Mouse (Mus musculus): ENCODE results near the gene Cdc34b. TPM values are rescaled to one million over a fixed set of nuclear protein-coding genes. Genes with fewer than 3 reads are reported as not detected.

Cdc34b gene
- polyA plus RNA-seq, 1 experiment from 2014 or later = not detected

GRCm38 (mm10) chr11:94727306-94727705 lies 14.3 kb upstream of the Cdc34b start:
- ATAC-seq (replicated peaks; ENCODE audit: low FRiP score) = no peak
- 87% methylated on average over 3 of the region's 3 CpGs for WGBS
- H3K4me2 ChIP-seq (ENCODE audit: low read depth, low read length, severe bottlenecking) = no peak overlapping the region

GRCm38 (mm10) chr11:94728545-94728944 lies 13.0 kb upstream of the Cdc34b start:
- Histone ChIP-seq H3K4me2 (ENCODE audit: low read depth, low read length, severe bottlenecking) (no peak overlapping the region), H3K4me1 (replicated peaks; ENCODE audit: control insufficient read depth, insufficient read depth, low read length) (no peaks in the 10 kb centered on the region), H3K36me3 (ENCODE audit: control insufficient read depth, insufficient read depth, low read length) (no peaks in the 10 kb centered on the region), H3K9ac (ENCODE audit: low read length) (no peak overlapping the region), H3K4me3 (ENCODE audit: low read depth, low read length) (no peak overlapping the region), H3K27me3 (ENCODE audit: control insufficient read depth, insufficient read depth, low read length) (no peaks in the 10 kb centered on the region), H3K9me3 (ENCODE audit: control insufficient read depth, low read length) (no peaks in the 10 kb centered on the region), H3K27ac (ENCODE audit: low read depth, low read length) (no peak overlapping the region)
- ATAC-seq (replicated peaks; ENCODE audit: low FRiP score) = no peak
- no peak for DNase-seq (ENCODE audit: low spot score)
- WGBS = 83% methylated on average over 3 of the region's 3 CpGs

More at GRCm38 (mm10) chr11:94727306-94727705, 14.3 kb upstream of the Cdc34b start:
- Histone ChIP-seq H3K9me3 (ENCODE audit: control insufficient read depth, low read length) (no peaks in the 10 kb centered on the region), H3K4me1 (replicated peaks; ENCODE audit: control insufficient read depth, insufficient read depth, low read length) (no peaks in the 10 kb centered on the region), H3K9ac (ENCODE audit: low read length) (no peak overlapping the region), H3K27ac (ENCODE audit: low read depth, low read length) (no peak overlapping the region), H3K27me3 (ENCODE audit: control insufficient read depth, insufficient read depth, low read length) (no peaks in the 10 kb centered on the region), H3K36me3 (ENCODE audit: control insufficient read depth, insufficient read depth, low read length) (no peaks in the 10 kb centered on the region), H3K4me3 (ENCODE audit: low read depth, low read length) (no peak overlapping the region)
- no peak for DNase-seq (ENCODE audit: low spot score)

GRCm38 (mm10) chr11:94729565-94729964 lies 12.0 kb upstream of the Cdc34b start:
- Histone ChIP-seq H3K4me2 (ENCODE audit: low read depth, low read length, severe bottlenecking) (no peak overlapping the region), H3K27me3 (ENCODE audit: control insufficient read depth, insufficient read depth, low read length) (no peaks in the 10 kb centered on the region), H3K27ac (ENCODE audit: low read depth, low read length) (no peak overlapping the region), H3K9me3 (ENCODE audit: control insufficient read depth, low read length) (no peaks in the 10 kb centered on the region), H3K4me1 (replicated peaks; ENCODE audit: control insufficient read depth, insufficient read depth, low read length) (no peaks in the 10 kb centered on the region), H3K9ac (ENCODE audit: low read length) (no peak overlapping the region), H3K4me3 (ENCODE audit: low read depth, low read length) (no peak overlapping the region), H3K36me3 (ENCODE audit: control insufficient read depth, insufficient read depth, low read length) (no peaks in the 10 kb centered on the region)
- no peak for DNase-seq (ENCODE audit: low spot score)
- WGBS = 33% methylated on average over 4 of the region's 4 CpGs
- ATAC-seq (replicated peaks; ENCODE audit: low FRiP score) = no peak

GRCm38 (mm10) chr11:94730261-94730660 lies 11.3 kb upstream of the Cdc34b start:
- no peak overlapping the region for H3K4me3 ChIP-seq (ENCODE audit: low read depth, low read length)
- no peak overlapping the region for H3K9ac ChIP-seq (ENCODE audit: low read length)
- WGBS = 34% methylated on average over 5 of the region's 5 CpGs
- peak; percentile 68 for DNase-seq (ENCODE audit: low spot score)
- H3K9me3 ChIP-seq (ENCODE audit: control insufficient read depth, low read length) = no peaks in the 10 kb centered on the region
- H3K4me2 ChIP-seq (ENCODE audit: low read depth, low read length, severe bottlenecking) = no peak overlapping the region
- H3K27ac ChIP-seq (ENCODE audit: low read depth, low read length) = no peak overlapping the region
- H3K36me3 ChIP-seq (ENCODE audit: control insufficient read depth, insufficient read depth, low read length) = no peaks in the 10 kb centered on the region
- ATAC-seq (replicated peaks; ENCODE audit: low FRiP score) = no peak
- H3K27me3 ChIP-seq (ENCODE audit: control insufficient read depth, insufficient read depth, low read length) = no peaks in the 10 kb centered on the region
- no peaks in the 10 kb centered on the region for H3K4me1 ChIP-seq (replicated peaks; ENCODE audit: control insufficient read depth, insufficient read depth, low read length)

- Histone ChIP-seq H3K36me3 (ENCODE audit: control insufficient read depth, insufficient read depth, low read length) (no peaks in the 10 kb centered on the region), H3K4me3 (ENCODE audit: low read depth, low read length) (no peak overlapping the region), H3K4me2 (ENCODE audit: low read depth, low read length, severe bottlenecking) (no peak overlapping the region), H3K27ac (ENCODE audit: low read depth, low read length) (no peak overlapping the region), H3K27me3 (ENCODE audit: control insufficient read depth, insufficient read depth, low read length) (no peaks in the 10 kb centered on the region), H3K4me1 (replicated peaks; ENCODE audit: control insufficient read depth, insufficient read depth, low read length) (no peaks in the 10 kb centered on the region), H3K9ac (ENCODE audit: low read length) (no peak overlapping the region), H3K9me3 (ENCODE audit: control insufficient read depth, low read length) (no peaks in the 10 kb centered on the region)
- WGBS = 89% methylated on average over 12 of the region's 12 CpGs
- DNase-seq (ENCODE audit: low spot score) (no peak), ATAC-seq (replicated peaks; ENCODE audit: low FRiP score) (no peak)
These were observed 10.4 kb upstream of the Cdc34b start for GRCm38 (mm10) chr11:94731229-94731628.

GRCm38 (mm10) chr11:94732773-94733172 lies 8.8 kb upstream of the Cdc34b start:
- H3K36me3 ChIP-seq (ENCODE audit: control insufficient read depth, insufficient read depth, low read length) = no peaks in the 10 kb centered on the region
- no peak overlapping the region for H3K9ac ChIP-seq (ENCODE audit: low read length)
- no peak overlapping the region for H3K4me3 ChIP-seq (ENCODE audit: low read depth, low read length)
- H3K27me3 ChIP-seq (ENCODE audit: control insufficient read depth, insufficient read depth, low read length) = no peaks in the 10 kb centered on the region
- WGBS = 58% methylated on average over 8 of the region's 8 CpGs
- ATAC-seq (replicated peaks; ENCODE audit: low FRiP score) (no peak), DNase-seq (ENCODE audit: low spot score) (no peak)
- no peaks in the 10 kb centered on the region for H3K4me1 ChIP-seq (replicated peaks; ENCODE audit: control insufficient read depth, insufficient read depth, low read length)
- H3K4me2 ChIP-seq (ENCODE audit: low read depth, low read length, severe bottlenecking) = no peak overlapping the region
- H3K9me3 ChIP-seq (ENCODE audit: control insufficient read depth, low read length) = no peaks in the 10 kb centered on the region
- H3K27ac ChIP-seq (ENCODE audit: low read depth, low read length) = no peak overlapping the region

- no peaks in the 10 kb centered on the region for H3K27me3 ChIP-seq (ENCODE audit: control insufficient read depth, insufficient read depth, low read length)
- ATAC-seq (replicated peaks; ENCODE audit: low FRiP score) = no peak
- no peak for DNase-seq (ENCODE audit: low spot score)
These were observed 5.8 kb upstream of the Cdc34b start for GRCm38 (mm10) chr11:94735746-94736145.

GRCm38 (mm10) chr11:94752946-94753713 lies 11.5 kb downstream of the Cdc34b start:
- DNase-seq (ENCODE audit: low spot score) (no peak), ATAC-seq (replicated peaks; ENCODE audit: low FRiP score) (no peak)
- 66% methylated on average over 2 of the region's 2 CpGs for WGBS
- Histone ChIP-seq H3K27me3 (ENCODE audit: control insufficient read depth, insufficient read depth, low read length) (no peaks in the 10 kb centered on the region), H3K4me1 (replicated peaks; ENCODE audit: control insufficient read depth, insufficient read depth, low read length) (no peaks in the 10 kb centered on the region), H3K9me3 (ENCODE audit: control insufficient read depth, low read length) (no peaks in the 10 kb centered on the region), H3K4me2 (ENCODE audit: low read depth, low read length, severe bottlenecking) (no peak overlapping the region), H3K4me3 (ENCODE audit: low read depth, low read length) (no peak overlapping the region), H3K27ac (ENCODE audit: low read depth, low read length) (no peak overlapping the region), H3K36me3 (ENCODE audit: control insufficient read depth, insufficient read depth, low read length) (no peaks in the 10 kb centered on the region), H3K9ac (ENCODE audit: low read length) (no peak overlapping the region)

More at GRCm38 (mm10) chr11:94735746-94736145, 5.8 kb upstream of the Cdc34b start:
- 76% methylated on average over 2 of the region's 2 CpGs for WGBS
- no peaks in the 10 kb centered on the region for H3K4me1 ChIP-seq (replicated peaks; ENCODE audit: control insufficient read depth, insufficient read depth, low read length)
- H3K4me2 ChIP-seq (ENCODE audit: low read depth, low read length, severe bottlenecking) = no peak overlapping the region
- no peak overlapping the region for H3K9ac ChIP-seq (ENCODE audit: low read length)
- H3K27ac ChIP-seq (ENCODE audit: low read depth, low read length) = no peak overlapping the region
- H3K4me3 ChIP-seq (ENCODE audit: low read depth, low read length) = no peak overlapping the region
- no peaks in the 10 kb centered on the region for H3K36me3 ChIP-seq (ENCODE audit: control insufficient read depth, insufficient read depth, low read length)
- no peaks in the 10 kb centered on the region for H3K9me3 ChIP-seq (ENCODE audit: control insufficient read depth, low read length)

GRCm38 (mm10) chr11:94759916-94760315 lies 18.3 kb downstream of the Cdc34b start:
- no peak for ATAC-seq (replicated peaks; ENCODE audit: low FRiP score)
- no peak overlapping the region for H3K9ac ChIP-seq (ENCODE audit: low read length)
- H3K4me3 ChIP-seq (ENCODE audit: low read depth, low read length) = no peak overlapping the region
- 89% methylated on average over 6 of the region's 6 CpGs for WGBS
- no peak for DNase-seq (ENCODE audit: low spot score)
- no peaks in the 10 kb centered on the region for H3K9me3 ChIP-seq (ENCODE audit: control insufficient read depth, low read length)
- H3K36me3 ChIP-seq (ENCODE audit: control insufficient read depth, insufficient read depth, low read length) = no peaks in the 10 kb centered on the region
- no peaks in the 10 kb centered on the region for H3K4me1 ChIP-seq (replicated peaks; ENCODE audit: control insufficient read depth, insufficient read depth, low read length)
- no peak overlapping the region for H3K27ac ChIP-seq (ENCODE audit: low read depth, low read length)
- H3K27me3 ChIP-seq (ENCODE audit: control insufficient read depth, insufficient read depth, low read length) = no peaks in the 10 kb centered on the region
- H3K4me2 ChIP-seq (ENCODE audit: low read depth, low read length, severe bottlenecking) = no peak overlapping the region

Measured in forebrain, embryonic 11.5 days (tissue).